Mouse (Mus musculus): ENCODE measurements around the gene Fmo5.

Gene Fmo5

GRCm38 (mm10) chr3:97680631-97681320, 52.2 kb downstream of the Fmo5 start:
- in situ Hi-C loops (cut with MboI; ENCODE audit: low sequenced_read_pairs): no loop called here

GRCm38 (mm10) chr3:97681321-97682158, 52.9 kb downstream of the Fmo5 start:
- in situ Hi-C loops (cut with MboI; ENCODE audit: low sequenced_read_pairs): no loop called here

- in situ Hi-C loops (cut with MboI; ENCODE audit: low sequenced_read_pairs): no loop called here
Measured at GRCm38 (mm10) chr3:97682159-97682502, 53.5 kb downstream of the Fmo5 start.

GRCm38 (mm10) chr3:97682576-97682975, 54.0 kb downstream of the Fmo5 start:
- in situ Hi-C loops (cut with MboI; ENCODE audit: low sequenced_read_pairs): no loop called here

- in situ Hi-C loops (cut with MboI; ENCODE audit: low sequenced_read_pairs): no loop called here
Measured at GRCm38 (mm10) chr3:97683560-97684195, 55.1 kb downstream of the Fmo5 start.

- in situ Hi-C loops (cut with MboI; ENCODE audit: low sequenced_read_pairs): no loop called here
Measured at GRCm38 (mm10) chr3:97686372-97687117, 57.9 kb downstream of the Fmo5 start.

GRCm38 (mm10) chr3:97689289-97689688, 60.7 kb downstream of the Fmo5 start:
- in situ Hi-C loops (cut with MboI; ENCODE audit: low sequenced_read_pairs): no loop called here

GRCm38 (mm10) chr3:97690590-97690989, 62.0 kb downstream of the Fmo5 start:
- in situ Hi-C loops (cut with MboI; ENCODE audit: low sequenced_read_pairs): no loop called here

- in situ Hi-C loops (cut with MboI; ENCODE audit: low sequenced_read_pairs): no loop called here
Measured at GRCm38 (mm10) chr3:97691443-97692017, 62.9 kb downstream of the Fmo5 start.

GRCm38 (mm10) chr3:97693806-97694205, 65.2 kb downstream of the Fmo5 start:
- in situ Hi-C loops (cut with MboI; ENCODE audit: low sequenced_read_pairs): no loop called here

- in situ Hi-C loops (cut with MboI; ENCODE audit: low sequenced_read_pairs): no loop called here
Measured at GRCm38 (mm10) chr3:97696866-97697265, 68.3 kb downstream of the Fmo5 start.

GRCm38 (mm10) chr3:97697291-97697690, 68.7 kb downstream of the Fmo5 start:
- in situ Hi-C loops (cut with MboI; ENCODE audit: low sequenced_read_pairs): no loop called here

- in situ Hi-C loops (cut with MboI; ENCODE audit: low sequenced_read_pairs): no loop called here
Measured at GRCm38 (mm10) chr3:97699061-97699460, 70.5 kb downstream of the Fmo5 start.

GRCm38 (mm10) chr3:97701198-97701597, 72.6 kb downstream of the Fmo5 start:
- in situ Hi-C loops (cut with MboI; ENCODE audit: low sequenced_read_pairs): no loop called here

- in situ Hi-C loops (cut with MboI; ENCODE audit: low sequenced_read_pairs): no loop called here
Measured at GRCm38 (mm10) chr3:97702448-97703080, 74.0 kb downstream of the Fmo5 start.

Data from CH12F3 (cell line).